Mouse (Mus musculus) MEL (cell line): Measurements from ENCODE around the gene Tcf19. TPM values are rescaled to one million over a fixed set of nuclear protein-coding genes. Genes with fewer than 3 reads are reported as not detected.

Experiments used
- DNase-seq: peaks from one replicate; pipeline ENCODE4 v3.0.0; 2011; ENCODE audit warnings: low read depth, low spot score
- H3K27ac ChIP-seq: 2 replicates; pipeline ENCODE4 v1.5.1; 2012; ENCODE audit warnings: low read depth, mild to moderate bottlenecking, control low read depth, low read length, moderate library complexity; ENCODE audit not compliant: control insufficient read depth
- H3K27me3 ChIP-seq, 2 experiments: fragments of 150-350 bp in 1 of 2; sonication (generic) in 1 of 2; 2 replicates each; pipeline ENCODE4 v1.6.1; 2012; ENCODE audit warnings: low read length in 2 of 2, mild to moderate bottlenecking in 2 of 2, improper control_type of control experiment in 1 of 2, moderate library complexity in 1 of 2; ENCODE audit not compliant: insufficient read depth in 2 of 2, control insufficient read depth in 1 of 2
- H3K36me3 ChIP-seq, 2 experiments: 2 replicates each; pipeline ENCODE4 v1.6.1; 2012 to 2014; ENCODE audit warnings: low read length in 2 of 2, improper control_type of control experiment in 1 of 2, inconsistent platforms in 1 of 2, mild to moderate bottlenecking in 1 of 2; ENCODE audit not compliant: insufficient read depth in 2 of 2, control insufficient read depth in 1 of 2
- H3K4me1 ChIP-seq, 2 experiments: fragments of 150-350 bp in 1 of 2; sonication (generic) in 1 of 2; 2 replicates each; pipeline ENCODE4 v1.6.1; 2012; ENCODE audit warnings: low read length in 2 of 2, improper control_type of control experiment in 1 of 2, mild to moderate bottlenecking in 1 of 2; ENCODE audit not compliant: insufficient read depth in 2 of 2, control insufficient read depth in 1 of 2
- H3K4me3 ChIP-seq, 2 experiments: fragments of 150-350 bp in 1 of 2; sonication (generic) in 1 of 2; 2 replicates each; pipeline ENCODE4 v1.5.1; 2012; ENCODE audit warnings: low read depth in 2 of 2, low read length in 2 of 2, mild to moderate bottlenecking in 2 of 2, moderate library complexity in 2 of 2, control low read depth in 1 of 2, improper control_type of control experiment in 1 of 2; ENCODE audit not compliant: control insufficient read depth in 1 of 2, insufficient read depth in 1 of 2
- H3K79me2 ChIP-seq: 2 replicates; pipeline ENCODE4 v1.6.1; 2012; ENCODE audit warnings: mild to moderate bottlenecking, low read length, moderate library complexity; ENCODE audit not compliant: control insufficient read depth, poor library complexity, insufficient read depth
- H3K9ac ChIP-seq: 2 replicates; pipeline ENCODE4 v1.6.1; 2012; ENCODE audit warnings: low read depth, mild to moderate bottlenecking, control low read depth, low read length, moderate library complexity; ENCODE audit not compliant: control insufficient read depth, poor library complexity, severe bottlenecking
- H3K9me3 ChIP-seq: fragments of 150-350 bp; sonication (generic); replicated peaks from 2 replicates; pipeline ENCODE4 v1.6.1; 2012; ENCODE audit warnings: mild to moderate bottlenecking, low read length, improper control_type of control experiment, moderate library complexity; ENCODE audit not compliant: insufficient read depth
- BHLHE40 ChIP-seq: IDR thresholded peaks from 2 replicates; pipeline ENCODE4 v1.6.1; 2012; ENCODE audit warnings: low read depth, mild to moderate bottlenecking, inconsistent platforms, low read length, improper control_type of control experiment, borderline replicate concordance
- CHD1 ChIP-seq: IDR thresholded peaks from 2 replicates; pipeline ENCODE4 v1.6.1; 2012; ENCODE audit warnings: low read depth, mild to moderate bottlenecking, inconsistent platforms, low read length, improper control_type of control experiment
- CHD2 ChIP-seq: IDR thresholded peaks from 2 replicates; pipeline ENCODE4 v1.6.1; 2011; ENCODE audit warnings: low read length, improper control_type of control experiment
- CTCF ChIP-seq, 3 experiments: IDR thresholded peaks in 2 of 3; conservative IDR thresholded peaks in 1 of 3; 2 replicates each; pipeline ENCODE4 v1.5.1; 2011 to 2012; ENCODE audit warnings: low read length in 3 of 3, low read depth in 2 of 3, mild to moderate bottlenecking in 2 of 3, improper control_type of control experiment in 1 of 3, inconsistent platforms in 1 of 3, mixed read lengths in 1 of 3, moderate library complexity in 1 of 3; ENCODE audit not compliant: control insufficient read depth in 1 of 3, insufficient read depth in 1 of 3, poor library complexity in 1 of 3, severe bottlenecking in 1 of 3
- EP300 ChIP-seq, 2 experiments: IDR thresholded peaks; 2 replicates each; pipeline ENCODE4 v1.6.1; 2011; ENCODE audit warnings: improper control_type of control experiment in 2 of 2, low read length in 2 of 2, low read depth in 1 of 2, mild to moderate bottlenecking in 1 of 2
- ETS1 ChIP-seq: IDR thresholded peaks from 2 replicates; pipeline ENCODE4 v1.6.1; 2012; ENCODE audit warnings: low read depth, mild to moderate bottlenecking, inconsistent platforms, low read length, improper control_type of control experiment, moderate library complexity
- KAT2A ChIP-seq: conservative IDR thresholded peaks from 2 replicates; pipeline ENCODE4 v1.6.1; 2012; ENCODE audit warnings: low read depth, low read length, improper control_type of control experiment, inconsistent platforms
- MAX ChIP-seq: IDR thresholded peaks from 2 replicates; pipeline ENCODE4 v1.6.1; 2011; ENCODE audit warnings: low read length, improper control_type of control experiment
- MXI1 ChIP-seq: IDR thresholded peaks from 2 replicates; pipeline ENCODE4 v1.6.1; 2011; ENCODE audit warnings: mild to moderate bottlenecking, low read depth, low read length, improper control_type of control experiment
- NELFE ChIP-seq: IDR thresholded peaks from 2 replicates; pipeline ENCODE4 v1.6.1; 2011; ENCODE audit warnings: low read depth, low read length, improper control_type of control experiment
- POLR2A ChIP-seq, 2 experiments: IDR thresholded peaks; 2 replicates each; pipeline ENCODE4 v1.6.1; 2011 to 2012; ENCODE audit warnings: low read length in 2 of 2, mild to moderate bottlenecking in 2 of 2, control low read depth in 1 of 2, improper control_type of control experiment in 1 of 2, low read depth in 1 of 2, moderate library complexity in 1 of 2; ENCODE audit not compliant: control insufficient read depth in 1 of 2, insufficient read depth in 1 of 2, poor library complexity in 1 of 2
- POLR2AphosphoS2 ChIP-seq: IDR thresholded peaks from 2 replicates; pipeline ENCODE4 v1.6.1; 2011; ENCODE audit warnings: low read length, improper control_type of control experiment
- RCOR1 ChIP-seq: IDR thresholded peaks from 2 replicates; pipeline ENCODE4 v1.6.1; 2012; ENCODE audit warnings: low read depth, mild to moderate bottlenecking, inconsistent platforms, low read length, improper control_type of control experiment
- TBP ChIP-seq: IDR thresholded peaks from 2 replicates; pipeline ENCODE4 v1.8.0; 2011; ENCODE audit warnings: low read depth, low read length, improper control_type of control experiment
- USF1 ChIP-seq: IDR thresholded peaks from 2 replicates; pipeline ENCODE4 v1.6.1; 2014; ENCODE audit warnings: low read depth, mild to moderate bottlenecking, inconsistent platforms, low read length, improper control_type of control experiment, moderate library complexity
- USF2 ChIP-seq, 2 experiments: IDR thresholded peaks; 2 replicates each; pipeline ENCODE4 v1.6.1; 2011 to 2012; ENCODE audit warnings: improper control_type of control experiment in 2 of 2, low read length in 2 of 2, borderline replicate concordance in 1 of 2, inconsistent platforms in 1 of 2, low read depth in 1 of 2, mild to moderate bottlenecking in 1 of 2; ENCODE audit not compliant: insufficient read depth in 1 of 2
- ZC3H11A ChIP-seq: IDR thresholded peaks from 2 replicates; pipeline ENCODE4 v1.6.1; 2012; ENCODE audit warnings: low read depth, mild to moderate bottlenecking, inconsistent platforms, low read length, improper control_type of control experiment
- ZNF384 ChIP-seq: IDR thresholded peaks from 2 replicates; pipeline ENCODE4 v1.6.1; 2012; ENCODE audit warnings: low read depth, mild to moderate bottlenecking, inconsistent platforms, low read length, improper control_type of control experiment
- polyA plus RNA-seq, 2 experiments: library from polyadenylated mRNA; stranded (reverse) in 1 of 2; unstranded in 1 of 2; fragments of >175 nt in 1 of 2; fragments of >200 nt in 1 of 2; gene quantifications; 2 replicates each; pipeline versions ENCODE4 v1.2.1 to v1.2.4; 2012; ENCODE audit warnings: low replicate concordance in 2 of 2, low read depth in 1 of 2; ENCODE audit not compliant: insufficient read length in 2 of 2, insufficient read depth in 1 of 2, missing spikeins in 1 of 2
- total RNA-seq: library from RNA; depleted of rRNA; stranded (reverse); fragments of 300-350 nt; gene quantifications from 2 replicates; pipeline ENCODE4 v1.2.3, GENCODE M21; 2012

The Tcf19 gene
- total and polyA plus RNA-seq, 3 experiments: 16.6 to 25.7 TPM; not detected in 1

- TF ChIP-seq ZC3H11A: no peak
- no peak for TF ChIP-seq USF2 (IDR thresholded peaks at IDR 0.05; ENCODE audit: borderline replicate concordance in 1 of 2, insufficient read depth in 1 of 2, low read depth in 1 of 2, low read length in 2 of 2)
- TF ChIP-seq KAT2A: no peak
- peak; percentile 33 for TF ChIP-seq NELFE
These were observed at the start of gene Tcf19, which contains the start of gene Cchcr1 (continued) for GRCm38 (mm10) chr17:35516652-35517500.

- no peak overlapping the region for H3K27ac ChIP-seq
- DNase-seq: peak; percentile 42
- H3K4me3 ChIP-seq: no peak overlapping the region
- H3K4me1 ChIP-seq: peaks cover 0 to 6% of the 10 kb centered on the region in 2 experiments; a peak in 1 of 4 replicates
- TF ChIP-seq NELFE: no peak
- no peak for TF ChIP-seq ZC3H11A
- no peak for TF ChIP-seq ETS1
- no peak for TF ChIP-seq ZNF384
- TF ChIP-seq USF1: no peak
- no peak for TF ChIP-seq USF2 (IDR thresholded peaks at IDR 0.05; ENCODE audit: borderline replicate concordance in 1 of 2, insufficient read depth in 1 of 2, low read depth in 1 of 2, low read length in 2 of 2)
- no peak for TF ChIP-seq CHD2
- TF ChIP-seq MAX: no peak
- no peak for TF ChIP-seq POLR2AphosphoS2
- no peak for TF ChIP-seq EP300 (IDR thresholded peaks at IDR 0.05; ENCODE audit: low read depth in 1 of 2, low read length in 2 of 2)
- TF ChIP-seq MXI1: no peak
- TF ChIP-seq CHD1: no peak
- TF ChIP-seq CTCF (IDR thresholded peaks at IDR 0.05 in 2 of 3, conservative IDR thresholded peaks at IDR 0.05 in 1 of 3; ENCODE audit: control insufficient read depth in 1 of 3, insufficient read depth in 1 of 3, low read depth in 2 of 3, low read length in 3 of 3, poor library complexity in 1 of 3, severe bottlenecking in 1 of 3): no peak
- TF ChIP-seq BHLHE40: no peak
- TF ChIP-seq POLR2A (IDR thresholded peaks at IDR 0.05; ENCODE audit: control insufficient read depth in 1 of 2, insufficient read depth in 1 of 2, low read depth in 1 of 2, low read length in 2 of 2, poor library complexity in 1 of 2): no peak
- TF ChIP-seq RCOR1: no peak
- no peak for TF ChIP-seq TBP
- H3K27me3 ChIP-seq: no peaks in the 10 kb centered on the region; a peak in 2 of 4 replicates
- no peak overlapping the region for H3K9ac ChIP-seq
- no peaks in the 10 kb centered on the region for H3K9me3 ChIP-seq
- no peaks in the 10 kb centered on the region for H3K36me3 ChIP-seq
- H3K79me2 ChIP-seq: no peaks in the 10 kb centered on the region
These were observed 41.6 kb upstream of the Tcf19 start for GRCm38 (mm10) chr17:35558216-35558615.
